Mouse (Mus musculus) bone marrow macrophage, adult 2 months (primary cell): Measurements from ENCODE around the gene Adamts7. TPM values are rescaled to one million over a fixed set of nuclear protein-coding genes. Genes with fewer than 3 reads are reported as not detected.

Experiments
- H3K27ac ChIP-seq: 2 replicates; pipeline ENCODE4 v1.5.1; 2012; ENCODE audit warnings: low read depth, low read length; ENCODE audit not compliant: insufficient read depth
- H3K4me1 ChIP-seq: 2 replicates; pipeline ENCODE4 v1.6.1; 2012; ENCODE audit warnings: low read length; ENCODE audit not compliant: control insufficient read depth, insufficient read depth
- H3K4me3 ChIP-seq: 2 replicates; pipeline ENCODE4 v1.5.1; 2012; ENCODE audit warnings: mild to moderate bottlenecking, low read length, moderate library complexity; ENCODE audit not compliant: insufficient read depth
- CTCF ChIP-seq: IDR thresholded peaks from 2 replicates; pipeline ENCODE4 v1.5.1; 2012; ENCODE audit warnings: low read depth, mild to moderate bottlenecking, low read length, moderate library complexity
- POLR2A ChIP-seq: IDR thresholded peaks from 2 replicates; pipeline ENCODE4 v1.6.1; 2012; ENCODE audit warnings: mild to moderate bottlenecking, low read depth, low read length, borderline replicate concordance
- polyA plus RNA-seq: library from polyadenylated mRNA; stranded (reverse); fragments of >200 nt; gene quantifications from 2 replicates; pipeline ENCODE4 v1.2.4, GENCODE M21; 2012; ENCODE audit not compliant: missing spikeins, insufficient read depth, insufficient read length

Adamts7 gene
- polyA plus RNA-seq, 1 experiment: not detected

GRCm38 (mm10) chr9:90145788-90146187 is 17.1 kb upstream of the Adamts7 start:
- no peak overlapping the region for H3K4me3 ChIP-seq
- no peaks in the 10 kb centered on the region for H3K4me1 ChIP-seq
- no peak for TF ChIP-seq POLR2A
- no peak overlapping the region for H3K27ac ChIP-seq

- no peaks in the 10 kb centered on the region for H3K4me1 ChIP-seq
- no peak overlapping the region for H3K27ac ChIP-seq
- no peak overlapping the region for H3K4me3 ChIP-seq
- no peak for TF ChIP-seq CTCF
- TF ChIP-seq POLR2A: no peak
Observed at GRCm38 (mm10) chr9:90146869-90147268, 16.0 kb upstream of the Adamts7 start.

GRCm38 (mm10) chr9:90162243-90162925 is 485 bp upstream of the Adamts7 start:
- Histone ChIP-seq H3K27ac (no peak overlapping the region), H3K4me1 (no peaks in the 10 kb centered on the region), H3K4me3 (peak overlapping the region; percentile 25; the same call in 1 of the 2 replicates)
- TF ChIP-seq POLR2A: no peak
- peak; percentile 26; the same call in 1 of the 2 replicates for TF ChIP-seq CTCF

GRCm38 (mm10) chr9:90163749-90164095 is 853 bp downstream of the Adamts7 start:
- Histone ChIP-seq H3K4me1 (no peaks in the 10 kb centered on the region), H3K27ac (no peak overlapping the region), H3K4me3 (peak overlapping the region; percentile 67)
- TF ChIP-seq CTCF: no peak
- TF ChIP-seq POLR2A: no peak

GRCm38 (mm10) chr9:90164670-90165453 is 2.0 kb downstream of the Adamts7 start:
- Histone ChIP-seq H3K4me1 (no peaks in the 10 kb centered on the region), H3K27ac (no peak overlapping the region), H3K4me3 (no peak overlapping the region)
- TF ChIP-seq POLR2A (no peak), CTCF (no peak)

- Histone ChIP-seq H3K4me1 (no peaks in the 10 kb centered on the region), H3K4me3 (no peak overlapping the region), H3K27ac (no peak overlapping the region)
- no peak for TF ChIP-seq POLR2A
- TF ChIP-seq CTCF: no peak
Observed at GRCm38 (mm10) chr9:90165590-90165989, 2.7 kb downstream of the Adamts7 start.

GRCm38 (mm10) chr9:90166615-90167014 is 3.7 kb downstream of the Adamts7 start:
- Histone ChIP-seq H3K4me3 (no peak overlapping the region), H3K4me1 (no peaks in the 10 kb centered on the region), H3K27ac (no peak overlapping the region)
- TF ChIP-seq POLR2A: no peak
- no peak for TF ChIP-seq CTCF

GRCm38 (mm10) chr9:90169965-90170364 is 7.1 kb downstream of the Adamts7 start:
- Histone ChIP-seq H3K4me1 (peaks cover 11% of the 10 kb centered on the region), H3K4me3 (no peak overlapping the region), H3K27ac (no peak overlapping the region)
- TF ChIP-seq CTCF: no peak
- no peak for TF ChIP-seq POLR2A

- H3K4me3 ChIP-seq: no peak overlapping the region
- no peak overlapping the region for H3K27ac ChIP-seq
- H3K4me1 ChIP-seq: peaks cover 11% of the 10 kb centered on the region
- no peak for TF ChIP-seq CTCF
- TF ChIP-seq POLR2A: no peak
Observed at GRCm38 (mm10) chr9:90171421-90171820, 8.6 kb downstream of the Adamts7 start.

- no peak overlapping the region for H3K4me3 ChIP-seq
- H3K4me1 ChIP-seq: peaks cover 11% of the 10 kb centered on the region
- H3K27ac ChIP-seq: no peak overlapping the region
- TF ChIP-seq CTCF (no peak), POLR2A (no peak)
Observed at GRCm38 (mm10) chr9:90172528-90173321, 9.9 kb downstream of the Adamts7 start.
